Mouse (Mus musculus): ENCODE measurements around the gene Plscr4. TPM values are rescaled to one million over a fixed set of nuclear protein-coding genes. Genes with fewer than 3 reads are reported as not detected.

The Plscr4 gene
- total RNA-seq, 2 experiments from 2014 or later: 10.3 to 13.1 TPM

- no peak for DNase-seq
Measured at GRCm38 (mm10) chr9:92511696-92512095, 54.5 kb downstream of the Plscr4 start.

- no peak for DNase-seq
Measured at GRCm38 (mm10) chr9:92517036-92517435, 59.9 kb downstream of the Plscr4 start.

GRCm38 (mm10) chr9:92520751-92521150 is 63.6 kb downstream of the Plscr4 start:
- no peak for DNase-seq

GRCm38 (mm10) chr9:92524506-92524905 is 67.3 kb downstream of the Plscr4 start:
- no peak for DNase-seq

- DNase-seq: no peak
Measured at GRCm38 (mm10) chr9:92530055-92530454, 72.9 kb downstream of the Plscr4 start.

GRCm38 (mm10) chr9:92537735-92538134 is 80.6 kb downstream of the Plscr4 start:
- no peak for DNase-seq

- no peak for DNase-seq
Measured at GRCm38 (mm10) chr9:92538216-92538615, 81.0 kb downstream of the Plscr4 start.

Other genes with a start within 250 kb of the Plscr4 start
- gene Plscr1, start 207.6 kb upstream of the Plscr4 start, total RNA-seq (2021): 10 to 100 TPM; 10.1 to 10.3 TPM
- 1 to 10 TPM; 5.8 to 6.3 TPM for gene Plscr2, start 181.8 kb upstream of the Plscr4 start, total RNA-seq (2021)
- not detected for gene 1700057G04Rik, start 148.0 kb upstream of the Plscr4 start, total RNA-seq (2021)
- 100 to 1,000 TPM in 1 of 2 experiments, 10 to 100 TPM in 1; 95.6 to 128 TPM for gene Plod2, start 84.8 kb downstream of the Plscr4 start, total RNA-seq (2021)

All from adrenal gland, postnatal 10 days (tissue).